Mouse (Mus musculus) erythroid progenitor cell, adult 5-6 weeks (primary cell): ENCODE measurements around the gene Kif24. TPM values are rescaled to one million over a fixed set of nuclear protein-coding genes. Genes with fewer than 3 reads are reported as not detected.
A peak's percentile ranks its signal among the peaks of the same experiment; 100 is the strongest.

Experiments
- ATAC-seq: replicated peaks from 2 replicates; pipeline ENCODE4 v1.8.0; 2016; ENCODE audit warnings: moderate number of reproducible peaks, mild to moderate bottlenecking, moderate TSS enrichment, inconsistent platforms; ENCODE audit not compliant: poor library complexity, low FRiP score, severe bottlenecking
- total RNA-seq, 2 experiments: library from RNA; stranded (forward) in 1 of 2; stranded (reverse) in 1 of 2; fragments of 150-400 nt in 1 of 2; fragments of 186-747, 209-891 nt in 1 of 2; gene quantifications; 2 replicates each; pipeline versions ENCODE4 v1.2.3 to v1.2.4; 2015 to 2017; ENCODE audit warnings: low replicate concordance in 2 of 2

Kif24 gene
- total RNA-seq (2015; ENCODE audit: low replicate concordance) = 80.0 and 122 TPM in 2 replicates
- total RNA-seq (2017; ENCODE audit: low replicate concordance) = 92.7 and 96.0 TPM in 2 replicates

DNA sequence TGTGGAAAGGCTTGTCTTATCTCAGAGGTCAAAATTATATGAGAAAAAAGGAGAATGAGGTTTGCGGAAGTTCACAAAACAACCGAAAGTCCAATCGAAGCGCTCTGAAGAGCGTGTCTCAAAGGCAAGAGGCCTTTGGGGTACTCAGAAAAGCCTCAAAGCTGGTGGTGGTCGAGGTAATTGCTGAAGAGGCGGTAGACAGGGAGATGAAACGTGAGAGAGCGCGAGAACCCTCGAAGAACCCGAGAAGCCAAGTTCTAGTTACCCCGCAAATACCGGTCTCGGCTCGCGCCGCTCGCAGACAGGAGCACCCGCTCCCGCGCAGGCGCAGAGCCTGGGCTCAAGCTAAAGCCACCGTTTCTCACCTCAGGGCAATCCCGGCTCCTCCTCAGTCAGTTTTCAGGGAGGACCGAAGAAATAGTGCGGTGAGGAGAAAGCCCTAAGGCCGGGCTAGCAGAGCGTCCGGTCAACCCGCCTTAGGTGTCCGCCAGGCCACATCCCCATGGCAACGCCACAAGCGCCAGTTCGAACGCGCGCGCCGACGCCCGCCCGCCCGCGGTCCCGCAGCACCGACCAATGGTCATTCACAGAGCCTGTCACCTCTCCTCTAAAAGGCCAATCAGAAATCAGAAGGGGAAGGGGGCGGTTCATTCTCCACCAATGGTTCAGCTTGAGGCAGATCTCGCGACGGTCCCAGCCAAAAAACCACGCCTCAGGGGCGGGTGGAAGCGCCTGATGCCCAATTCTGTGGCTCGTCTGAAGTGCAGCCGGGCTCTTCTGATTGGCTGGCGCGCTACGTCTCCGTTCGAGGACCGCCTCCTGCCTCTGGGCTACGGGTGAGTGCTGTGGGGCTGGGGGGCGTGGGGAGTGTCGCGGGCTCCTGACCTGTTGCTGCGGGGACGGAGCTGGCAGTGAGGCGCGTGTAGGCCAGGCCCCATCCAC, at the start of gene Kif24, which contains the start of gene Nudt2:
TSS of gene Kif24 (minus strand) at position 543 of the 942 bp plus-strand sequence.
TSS of gene Nudt2 (plus strand) at position 807 of the 942 bp plus-strand sequence.
- ATAC-seq = peak; percentile 94

DNA sequence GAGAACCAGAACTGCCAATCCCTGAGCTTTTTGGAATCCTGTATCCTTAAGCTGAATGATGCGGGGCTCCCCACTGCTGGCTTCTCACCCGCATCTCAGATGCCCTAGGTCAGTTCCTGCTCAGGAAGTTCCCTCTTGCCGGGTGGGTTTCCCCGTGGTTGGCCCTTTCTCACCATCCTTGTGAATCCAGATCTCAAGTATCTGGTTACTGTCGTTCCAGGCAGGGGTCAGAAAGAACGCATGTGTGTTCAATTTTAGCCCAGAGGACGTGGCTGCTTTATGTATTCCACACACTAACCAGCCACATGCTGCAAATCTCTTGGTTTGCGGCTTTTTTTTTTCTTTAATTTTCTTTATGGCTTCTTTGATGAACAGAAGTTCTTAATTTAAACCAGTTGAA, 49.0 kb upstream of the Kif24 start:
- ATAC-seq = no peak

DNA sequence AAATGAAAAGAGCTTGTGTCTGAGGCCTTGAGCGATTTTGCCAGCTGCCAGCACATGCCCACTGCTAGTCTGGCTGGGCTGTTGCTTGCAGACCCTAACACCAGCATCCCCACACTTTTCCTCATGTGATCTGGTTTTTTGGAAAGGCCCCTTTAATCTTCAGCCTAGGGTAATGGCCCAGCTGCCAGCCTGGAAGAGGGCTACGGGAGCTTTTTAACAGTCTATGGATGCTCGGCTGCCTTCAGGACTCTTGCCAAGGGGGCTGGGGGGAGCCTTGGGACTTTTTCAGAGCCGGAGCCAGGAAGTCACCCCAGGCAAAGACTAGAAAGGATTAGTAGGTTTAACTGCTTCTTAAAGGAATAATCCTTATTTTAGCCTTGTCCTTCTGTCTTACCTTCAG, 48.6 kb upstream of the Kif24 start:
- no peak for ATAC-seq

DNA sequence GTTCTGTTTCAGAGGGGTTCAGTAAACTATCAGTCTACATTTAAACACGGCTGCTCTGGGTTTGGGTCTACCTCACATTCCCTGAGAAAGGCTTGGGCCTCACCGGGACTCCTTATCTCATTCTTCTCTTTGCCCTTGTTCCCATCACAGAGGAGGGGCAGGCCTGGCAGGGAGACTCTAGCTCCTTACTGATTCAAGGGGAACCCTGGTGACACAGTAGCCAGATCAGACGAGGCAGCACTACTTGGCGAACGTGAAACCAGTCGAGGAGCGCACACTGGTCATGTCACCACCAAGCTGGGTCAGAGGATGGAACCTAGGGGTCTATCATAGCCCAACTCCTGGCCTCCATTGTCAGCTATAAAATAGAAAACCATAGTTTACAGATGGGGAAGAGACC, 43.3 kb upstream of the Kif24 start:
- ATAC-seq = no peak

DNA sequence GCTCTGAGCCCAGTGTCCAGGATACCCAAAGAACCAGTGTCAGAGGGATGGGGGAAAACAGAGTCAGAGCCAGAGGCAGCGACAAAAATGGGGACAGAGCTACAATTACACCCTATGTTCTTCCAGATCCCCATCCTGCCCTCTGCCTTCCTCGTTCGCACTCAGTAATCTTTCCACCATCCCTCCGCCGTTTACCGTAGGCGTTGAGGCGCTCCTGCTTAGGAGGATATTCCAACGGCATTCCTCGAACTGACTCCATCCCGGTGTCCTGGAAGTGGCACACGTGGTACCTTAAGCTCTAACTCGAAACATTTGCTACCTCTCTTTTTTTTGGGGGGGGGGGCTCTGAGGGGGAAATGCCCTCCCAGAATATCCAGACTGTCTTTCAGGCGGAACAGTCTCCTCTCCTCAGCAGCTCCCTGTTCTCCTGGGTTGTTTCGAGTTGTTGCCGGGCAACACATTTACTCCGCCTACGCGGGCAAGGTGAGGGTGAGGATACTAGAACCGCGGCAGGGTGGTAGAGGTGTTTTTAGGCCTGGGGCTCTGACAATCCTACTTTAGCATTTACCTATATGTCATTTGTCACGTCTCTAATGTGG, 42.7 kb upstream of the Kif24 start:
- ATAC-seq = no peak

DNA sequence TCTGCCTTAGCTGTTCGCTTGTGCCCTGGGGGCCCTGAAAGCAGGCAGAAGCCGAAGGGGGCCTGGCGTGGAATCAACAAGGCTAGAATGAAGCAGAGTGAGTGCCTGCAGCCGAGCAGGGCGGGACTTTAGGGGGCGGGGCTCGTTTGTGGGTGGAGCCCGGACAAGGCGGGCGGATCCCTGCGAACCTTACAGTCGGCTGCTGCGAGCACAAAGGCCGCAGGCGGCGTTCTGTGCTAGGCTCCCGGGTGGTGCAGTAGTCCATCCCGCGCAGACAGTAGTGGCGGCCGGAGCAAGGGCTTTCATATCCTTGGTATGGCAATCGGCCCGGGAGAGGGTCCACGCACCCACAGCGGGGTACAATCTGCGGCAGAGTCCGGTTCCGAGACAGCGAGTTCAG, 42.2 kb upstream of the Kif24 start:
- peak; percentile 78 for ATAC-seq

DNA sequence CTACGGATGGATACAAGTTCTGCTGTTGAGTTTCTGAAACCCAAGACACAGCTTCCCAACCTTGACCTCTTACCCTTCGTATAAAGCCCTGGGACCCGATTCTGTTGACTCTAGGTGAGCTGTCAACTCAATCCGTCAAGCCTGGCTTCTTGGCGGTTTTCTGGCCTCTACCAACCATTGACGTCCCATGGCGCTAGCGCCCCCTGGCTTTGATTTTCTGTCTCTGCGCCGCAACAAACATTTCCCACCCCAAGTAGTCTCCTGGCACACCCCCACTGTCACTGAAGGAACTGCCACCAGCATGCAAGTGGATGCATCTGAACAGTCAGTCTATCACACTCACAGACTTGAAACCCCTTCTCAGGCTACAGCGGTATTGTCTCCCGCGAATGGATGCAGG, 41.5 kb upstream of the Kif24 start:
- no peak for ATAC-seq

DNA sequence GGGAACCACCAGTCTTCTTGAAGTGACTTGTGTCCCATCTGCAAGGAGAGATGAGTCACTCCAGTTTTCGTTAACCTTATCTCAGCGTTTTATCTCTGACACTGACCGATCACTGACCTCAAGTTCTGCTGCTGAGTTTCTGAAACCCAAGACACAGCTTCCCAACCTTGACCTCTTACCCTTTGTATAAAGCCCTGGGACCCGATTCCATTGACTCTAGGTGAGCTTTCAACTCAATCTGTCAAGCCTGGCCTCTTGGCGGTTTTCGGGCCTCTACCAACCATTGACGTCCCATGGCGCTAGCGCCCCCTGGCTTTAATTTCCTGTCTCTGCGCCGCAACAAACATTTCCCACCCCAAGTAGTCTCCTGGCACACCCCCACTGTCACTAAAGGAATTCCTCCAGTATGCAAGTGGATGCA, 40.5 kb upstream of the Kif24 start:
- no peak for ATAC-seq

DNA sequence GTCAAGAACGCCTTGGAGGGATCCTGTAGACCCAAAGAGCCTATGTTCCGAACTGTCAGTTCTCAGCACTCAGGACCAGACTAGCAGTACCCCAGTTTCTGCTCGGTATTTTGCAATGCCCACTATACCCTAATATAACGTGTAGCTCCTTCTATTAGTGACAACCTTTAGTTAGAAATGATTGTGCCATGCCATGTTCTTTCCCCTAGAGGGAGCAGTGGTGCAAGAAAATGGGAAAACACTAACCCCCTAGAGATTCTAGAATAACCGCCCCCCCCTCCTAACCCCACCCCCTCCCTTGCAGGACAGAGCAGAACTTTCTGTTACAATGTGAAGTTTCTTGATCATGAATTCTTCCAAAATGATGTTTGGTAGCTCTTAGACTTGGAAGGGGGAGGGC, 39.6 kb upstream of the Kif24 start:
- no peak for ATAC-seq

DNA sequence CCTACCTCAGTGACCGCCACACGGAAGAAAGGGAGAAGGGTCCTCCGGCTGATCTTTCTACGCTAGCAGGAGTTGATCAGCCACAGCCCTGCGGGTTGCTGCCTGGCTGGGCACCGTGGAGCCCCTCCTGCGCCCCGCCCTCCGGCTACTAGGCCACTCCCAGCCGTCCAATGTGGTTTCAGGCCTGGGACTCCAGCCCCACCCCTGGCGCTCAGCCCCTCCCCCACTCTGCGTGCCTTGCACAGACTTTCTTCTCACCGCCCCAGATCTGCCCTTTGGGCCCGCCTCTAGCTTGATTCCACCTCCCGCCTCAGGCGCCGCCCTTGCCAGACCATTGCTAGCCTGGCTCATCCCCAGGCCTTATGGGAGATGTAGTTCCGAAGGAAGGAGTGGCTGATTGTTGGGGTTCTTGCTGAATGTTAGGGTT, 38.3 kb upstream of the Kif24 start, which contains the start of gene AI464131:
TSS of gene AI464131 (minus strand) at position 91 of the 427 bp plus-strand sequence.
- peak; percentile 74 for ATAC-seq

DNA sequence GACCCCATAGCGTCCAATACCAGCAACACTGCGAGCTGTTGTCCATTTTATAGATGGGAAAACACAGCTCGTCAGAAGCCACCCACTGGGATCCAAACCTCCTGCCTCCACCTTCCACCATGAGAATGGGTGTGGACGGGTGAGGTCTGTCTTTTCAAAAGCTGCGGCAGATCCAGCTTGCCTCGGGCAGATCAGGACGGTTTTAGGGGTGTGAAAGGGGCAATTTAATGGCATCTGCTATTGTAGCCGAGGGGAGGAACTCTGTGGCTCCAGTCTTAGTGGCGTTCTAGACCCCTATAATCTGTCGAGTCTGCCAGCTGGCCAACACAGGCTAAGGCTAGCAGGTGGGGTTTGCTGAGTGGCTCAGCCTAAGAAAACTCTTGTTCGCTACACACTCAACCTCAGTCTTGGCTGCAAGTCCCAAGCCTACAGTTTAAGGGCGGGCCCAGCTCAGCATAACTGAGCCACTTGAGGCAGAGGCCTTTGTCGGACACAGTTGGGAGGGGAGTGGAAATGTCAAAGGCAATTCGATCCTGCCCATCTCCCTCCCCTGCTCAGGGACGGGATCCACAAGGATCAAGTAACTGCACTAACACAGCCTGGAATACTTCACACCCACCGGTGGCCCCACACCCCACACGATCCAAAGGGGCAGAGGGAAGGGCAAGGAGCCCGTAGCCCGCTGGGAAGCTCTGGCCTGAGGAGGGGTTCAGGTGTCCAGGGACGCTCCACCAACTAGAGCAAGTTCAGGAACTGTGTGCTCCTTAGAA, 37.7 kb upstream of the Kif24 start:
- no peak for ATAC-seq

DNA sequence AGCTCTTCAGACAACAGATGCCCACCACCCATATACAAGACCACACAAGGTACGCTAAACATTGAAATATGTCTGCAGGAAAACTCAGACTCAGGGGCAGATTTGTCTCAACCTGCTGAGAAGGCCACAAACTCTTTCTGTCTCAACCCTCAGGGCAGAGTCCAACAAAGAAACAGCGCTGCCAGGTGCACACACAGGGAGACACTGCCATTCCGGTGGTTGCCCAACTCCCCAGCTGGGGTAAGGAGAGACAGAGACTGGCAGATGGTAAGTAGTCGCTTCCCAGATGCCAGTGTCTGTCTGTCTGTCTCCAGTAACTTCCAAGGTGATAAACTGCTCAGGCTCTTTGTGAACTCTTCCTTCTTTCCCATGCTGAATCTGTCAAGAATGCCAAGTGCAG, 36.1 kb upstream of the Kif24 start:
- no peak for ATAC-seq

DNA sequence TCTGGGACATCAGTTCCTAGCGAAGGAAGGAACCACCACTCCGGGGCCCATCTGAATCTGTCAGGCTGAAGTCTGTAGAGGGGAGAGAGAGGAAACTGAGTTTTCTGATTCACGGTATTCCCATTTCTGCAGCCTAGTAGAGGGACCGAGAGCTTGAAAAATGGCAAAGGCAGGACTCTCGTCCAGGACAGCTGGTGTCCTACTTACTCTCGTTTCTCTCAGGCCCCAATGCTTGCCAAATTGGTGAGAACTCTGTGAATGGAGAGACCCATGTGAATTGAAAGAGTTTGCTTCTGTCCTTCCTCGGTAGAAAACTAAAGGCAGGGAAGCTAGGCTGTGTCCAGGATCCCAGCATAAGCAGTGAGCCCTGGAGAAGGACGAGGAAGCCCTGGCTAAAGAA, 34.9 kb upstream of the Kif24 start:
- no peak for ATAC-seq

DNA sequence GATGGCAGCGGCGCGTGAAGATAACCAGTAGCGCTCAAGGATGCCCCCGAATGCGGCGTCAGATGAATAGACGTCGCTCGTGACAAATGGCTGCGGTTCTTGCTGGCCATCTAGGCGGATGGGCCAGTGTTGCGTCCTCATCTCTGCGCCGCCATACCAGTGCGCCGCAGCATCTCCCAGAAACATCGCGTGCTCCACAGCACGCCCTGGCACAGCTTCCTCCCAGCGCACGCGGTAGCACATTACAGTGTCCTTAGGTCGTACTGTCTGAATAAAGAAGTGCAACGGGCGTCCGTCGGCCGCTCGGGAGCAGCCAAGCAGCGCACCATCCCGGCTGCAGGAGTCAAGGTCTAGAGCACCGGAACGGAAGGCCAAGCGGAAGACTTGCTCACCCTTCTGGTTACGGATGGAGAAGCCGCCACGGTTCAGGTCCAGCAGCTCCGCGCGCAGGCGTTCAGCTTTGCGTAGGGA, 34.3 kb upstream of the Kif24 start:
- ATAC-seq = no peak

DNA sequence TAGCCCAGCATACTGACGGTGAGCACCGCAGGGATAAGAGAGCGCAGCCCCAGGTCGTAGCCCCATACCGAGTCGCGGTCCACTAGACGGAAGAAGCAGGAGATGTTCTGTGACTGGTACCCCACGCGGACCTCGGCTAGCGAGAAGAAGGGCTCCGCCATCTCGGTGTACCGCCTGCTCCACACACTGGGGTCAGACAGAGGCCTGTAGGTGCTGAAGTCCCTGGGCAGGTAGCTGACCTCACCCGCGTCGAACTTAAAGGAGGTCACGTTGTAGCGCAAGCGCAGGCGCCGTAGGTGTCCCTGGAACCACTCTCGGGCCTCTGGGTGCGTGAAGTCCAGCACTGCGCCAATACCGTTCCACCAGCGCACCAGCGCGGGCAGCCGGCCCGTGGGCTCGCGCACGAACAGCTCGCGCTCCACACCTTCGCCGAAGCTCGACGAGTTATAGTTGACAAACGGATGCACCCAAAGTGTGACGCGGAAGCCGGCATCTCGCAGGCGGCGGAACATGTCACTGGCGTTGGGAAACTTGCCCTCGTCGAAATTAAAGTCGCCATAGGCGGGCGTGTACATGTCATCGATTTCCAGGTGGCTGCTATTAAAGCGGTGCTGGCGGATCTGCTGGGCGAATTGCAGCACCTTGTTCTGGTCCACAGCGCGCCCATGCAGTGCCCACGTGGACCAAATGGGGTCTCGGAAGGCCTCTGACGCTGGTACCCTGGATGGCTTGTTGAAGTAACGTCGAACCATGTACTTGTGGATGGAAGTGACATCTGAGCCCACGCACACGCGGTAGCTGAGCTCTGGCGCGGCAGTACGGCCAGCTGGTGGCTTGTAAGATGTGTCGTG, 33.5 kb upstream of the Kif24 start:
- ATAC-seq = no peak

DNA sequence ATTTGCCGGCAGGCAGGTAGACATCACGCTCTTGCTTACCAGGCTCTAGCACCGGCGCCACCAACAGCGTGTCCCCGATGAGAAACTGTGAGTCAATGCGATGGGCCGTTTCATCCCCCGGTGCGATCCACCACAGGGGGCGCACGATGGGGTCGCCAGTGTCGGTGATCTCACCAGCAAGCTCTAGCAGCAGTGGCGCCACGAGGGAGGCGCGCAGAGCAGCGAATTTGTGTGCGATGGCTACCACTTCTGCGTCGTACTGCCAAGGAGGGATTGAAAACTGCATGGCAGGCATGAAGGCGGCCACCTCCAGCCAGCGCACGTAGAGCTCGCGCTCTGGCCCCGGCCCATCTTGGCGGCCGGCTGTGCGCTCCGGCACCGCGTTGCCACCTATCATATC, 32.9 kb upstream of the Kif24 start:
- no peak for ATAC-seq

DNA sequence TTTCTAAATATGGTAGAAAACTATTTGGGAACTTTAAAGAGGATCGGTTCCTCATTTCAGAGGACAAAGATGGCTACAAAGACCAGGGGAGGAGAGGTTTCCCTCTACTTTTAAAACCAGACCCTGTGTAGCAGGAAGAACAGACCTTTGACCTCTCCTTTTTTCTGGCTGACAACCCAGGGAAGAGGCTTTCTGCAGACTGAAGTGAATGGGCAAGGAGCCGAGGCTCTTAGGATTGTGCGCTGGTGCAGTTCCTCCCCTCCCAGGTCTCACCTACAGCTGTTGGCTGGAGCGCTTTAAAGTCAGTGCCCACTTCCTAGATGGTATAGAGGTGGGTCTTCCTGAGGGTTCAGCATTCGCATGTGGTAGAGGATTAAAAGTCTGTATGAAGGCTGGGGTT, 32.4 kb upstream of the Kif24 start:
- ATAC-seq = no peak

DNA sequence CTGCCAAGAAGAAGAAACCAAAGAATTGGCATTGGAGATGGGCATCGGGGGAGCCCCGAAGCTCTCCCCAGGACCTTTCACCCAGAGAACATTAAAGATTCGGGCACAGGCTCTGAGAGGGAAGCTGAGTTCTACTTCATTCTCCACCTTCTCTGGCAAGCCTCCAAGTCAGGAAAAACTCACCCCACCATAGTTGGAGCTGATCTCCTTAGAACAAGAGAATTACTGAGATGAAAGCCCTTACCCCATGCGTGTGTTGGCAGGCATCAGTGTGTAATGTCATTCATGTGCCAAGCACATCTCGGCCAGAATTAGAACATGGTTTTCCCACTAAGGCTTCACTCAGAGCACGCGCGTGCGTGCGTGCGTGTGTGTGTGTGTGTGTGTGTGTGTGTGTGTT, 31.2 kb upstream of the Kif24 start:
- no peak for ATAC-seq

DNA sequence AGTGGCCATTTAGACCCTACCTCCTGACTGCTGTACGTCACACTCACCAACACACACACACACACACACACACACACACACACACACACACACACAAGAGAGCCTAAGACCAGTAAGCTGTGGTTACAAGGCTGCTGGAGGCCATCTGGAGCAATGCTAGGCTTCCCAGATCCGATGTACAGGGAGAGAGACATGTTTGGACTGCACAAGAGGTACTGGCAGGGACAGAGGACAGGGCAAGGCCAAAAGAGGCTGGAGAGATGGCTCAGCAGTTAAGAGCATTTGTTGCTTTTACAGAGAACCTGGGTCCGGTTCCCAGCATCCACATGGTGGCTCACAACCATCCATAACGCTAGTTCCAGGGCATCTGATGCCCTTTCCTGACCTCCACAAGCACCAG, 30.4 kb upstream of the Kif24 start:
- ATAC-seq = no peak
